Mouse (Mus musculus) hindbrain, embryonic 11.5 days (tissue): Measurements from ENCODE around the gene Macrod1. TPM values are rescaled to one million over a fixed set of nuclear protein-coding genes. Genes with fewer than 3 reads are reported as not detected.

Experiments
- ATAC-seq: fragments of 200-750 bp; cut with Nextera tagmentation; 2 replicates; pipeline ENCODE4 v1.8.0; 2017; ENCODE audit warnings: mild to moderate bottlenecking, moderate TSS enrichment, moderate library complexity; ENCODE audit not compliant: low FRiP score
- DNase-seq: peaks from one replicate; pipeline ENCODE4 v3.0.0-alpha.2; 2015; ENCODE audit warnings: low spot score
- H3K27ac ChIP-seq: fragments of 300-500 bp; sonication (generic); 2 replicates; pipeline ENCODE4 v1.5.1; 2014; ENCODE audit warnings: mild to moderate bottlenecking, low read depth, low read length
- H3K27me3 ChIP-seq: fragments of 300-500 bp; sonication (generic); 2 replicates; pipeline ENCODE4 v1.6.1; 2014; ENCODE audit warnings: mild to moderate bottlenecking, low read length, moderate library complexity, mixed read lengths; ENCODE audit not compliant: control insufficient read depth, insufficient read depth
- H3K36me3 ChIP-seq: fragments of 300-500 bp; sonication (generic); 2 replicates; pipeline ENCODE4 v1.6.1; 2014; ENCODE audit warnings: mild to moderate bottlenecking, low read length, moderate library complexity, mixed read lengths; ENCODE audit not compliant: control insufficient read depth, insufficient read depth
- H3K4me1 ChIP-seq: fragments of 300-500 bp; sonication (generic); replicated peaks from 2 replicates; pipeline ENCODE4 v1.6.1; 2014; ENCODE audit warnings: low read length, mixed read lengths; ENCODE audit not compliant: control insufficient read depth, insufficient read depth
- H3K4me2 ChIP-seq: fragments of 300-500 bp; sonication (generic); replicated peaks from 2 replicates; pipeline ENCODE4 v1.6.1; 2014; ENCODE audit warnings: mild to moderate bottlenecking, low read depth, low read length
- H3K4me3 ChIP-seq: fragments of 300-500 bp; sonication (generic); 2 replicates; pipeline ENCODE4 v1.5.1; 2014; ENCODE audit warnings: low read depth, low read length
- H3K9ac ChIP-seq: fragments of 300-500 bp; sonication (generic); 2 replicates; pipeline ENCODE4 v1.6.1; 2014; ENCODE audit warnings: low read depth, low read length
- H3K9me3 ChIP-seq: fragments of 300-500 bp; sonication (generic); 2 replicates; pipeline ENCODE4 v1.6.1; 2016; ENCODE audit warnings: low read length; ENCODE audit not compliant: control insufficient read depth
- WGBS: fragments of 180-500 bp; shearing (Covaris S2); extraction: QIAGEN DNeasy Blood & Tissue Kit; methylation state at CpG from one replicate; pipeline ENCODE4 v1.1.7; 2014; 5-methylcytosine and 5-hydroxymethylcytosine counted together
- polyA plus RNA-seq: library from polyadenylated mRNA; unstranded; fragments of >200 nt; fragmentation: Nextera tagmentation; extraction: Ambion mirVana; gene quantifications from 2 replicates; pipeline ENCODE4 v1.2.1, GENCODE M21; 2014

Gene Macrod1
- polyA plus RNA-seq, 1 experiment from 2014 or later: 3.1 TPM

DNA sequence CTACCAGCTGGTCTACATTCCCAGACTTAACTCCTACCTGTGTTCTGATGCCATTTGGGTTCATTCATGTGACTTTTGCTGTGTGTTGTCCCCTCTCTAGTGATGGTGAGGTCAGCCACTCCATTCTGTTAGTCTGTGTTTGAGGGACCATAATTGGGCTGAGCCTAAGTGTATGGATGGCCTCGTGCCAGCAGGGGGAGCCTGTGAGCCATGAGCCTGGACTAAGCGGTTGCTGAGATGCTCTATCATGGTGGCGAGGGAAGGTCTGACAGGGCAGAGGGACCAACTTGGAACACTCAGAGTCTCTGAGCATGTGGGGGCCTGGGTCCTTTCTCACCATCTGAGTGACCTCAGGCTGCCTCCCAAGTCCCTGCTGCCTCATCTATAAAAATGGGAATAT, 8.0 kb downstream of the Macrod1 start:
- ATAC-seq (peak; percentile 41; the same call in 1 of the 2 replicates), DNase-seq (peak; percentile 96)
- H3K36me3 ChIP-seq: no peaks in the 10 kb centered on the region; the same call in 1 of the 2 replicates
- no peak overlapping the region for H3K4me3 ChIP-seq
- H3K27ac ChIP-seq: no peak overlapping the region
- peaks cover 34% of the 10 kb centered on the region for H3K4me1 ChIP-seq
- no peak overlapping the region for H3K4me2 ChIP-seq
- 2% methylated on average over 3 of the region's 3 CpGs for WGBS
- H3K27me3 ChIP-seq: peaks cover 2% of the 10 kb centered on the region; the same call in 1 of the 2 replicates
- no peaks in the 10 kb centered on the region for H3K9me3 ChIP-seq
- no peak overlapping the region for H3K9ac ChIP-seq

DNA sequence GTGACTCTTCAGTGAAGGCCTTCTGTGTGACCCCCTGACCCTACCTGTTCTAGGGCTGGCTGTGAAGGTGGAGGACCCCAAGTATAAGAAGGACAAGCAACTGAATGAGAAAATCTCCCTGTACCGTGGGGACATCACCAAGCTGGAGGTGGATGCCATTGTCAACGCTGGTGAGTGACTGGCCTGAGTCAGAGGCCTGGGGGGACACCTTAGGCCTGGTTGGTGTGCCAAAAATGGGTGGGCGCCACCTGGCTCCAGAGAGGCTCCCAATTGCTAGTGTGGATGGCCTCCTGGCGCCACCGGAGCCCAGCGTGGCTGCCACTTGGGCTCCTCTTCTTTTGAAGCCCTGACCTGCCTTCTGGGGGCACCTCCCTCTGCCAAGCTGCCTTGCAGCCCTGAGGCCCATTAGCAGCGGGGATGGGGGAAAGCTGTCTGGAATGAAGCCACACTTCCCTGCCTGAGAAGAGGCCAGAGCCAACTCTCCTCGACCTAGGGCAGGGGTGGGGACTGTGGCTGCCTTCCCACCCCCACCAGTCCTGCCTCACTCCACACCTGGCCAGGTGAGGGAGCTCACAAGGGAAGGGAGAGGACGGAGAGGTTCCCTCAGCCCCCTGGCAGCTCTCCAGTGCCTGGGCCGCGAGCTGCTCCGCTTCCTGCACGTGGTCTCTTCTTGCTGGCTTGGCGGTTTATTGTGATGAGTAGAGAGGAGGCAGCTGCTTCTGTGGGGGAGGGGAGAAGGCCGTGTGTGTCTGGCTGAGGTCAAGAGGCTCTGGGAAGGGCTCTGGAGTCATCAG, 9.6 kb downstream of the Macrod1 start:
- Histone ChIP-seq H3K4me1 (peaks cover 44% of the 10 kb centered on the region), H3K36me3 (no peaks in the 10 kb centered on the region; the same call in 1 of the 2 replicates), H3K9ac (peak overlapping the region; percentile 25), H3K9me3 (no peaks in the 10 kb centered on the region), H3K27me3 (peaks cover 2% of the 10 kb centered on the region; the same call in 1 of the 2 replicates), H3K4me3 (no peak overlapping the region), H3K4me2 (no peak overlapping the region; the same call in 1 of the 2 replicates), H3K27ac (0 out of 2 replicates have a peak overlapping the region, but pooled peaks have one; percentile 13)
- no peak for ATAC-seq
- WGBS: 41% methylated on average over 15 of the region's 15 CpGs
- peak; percentile 70 for DNase-seq

DNA sequence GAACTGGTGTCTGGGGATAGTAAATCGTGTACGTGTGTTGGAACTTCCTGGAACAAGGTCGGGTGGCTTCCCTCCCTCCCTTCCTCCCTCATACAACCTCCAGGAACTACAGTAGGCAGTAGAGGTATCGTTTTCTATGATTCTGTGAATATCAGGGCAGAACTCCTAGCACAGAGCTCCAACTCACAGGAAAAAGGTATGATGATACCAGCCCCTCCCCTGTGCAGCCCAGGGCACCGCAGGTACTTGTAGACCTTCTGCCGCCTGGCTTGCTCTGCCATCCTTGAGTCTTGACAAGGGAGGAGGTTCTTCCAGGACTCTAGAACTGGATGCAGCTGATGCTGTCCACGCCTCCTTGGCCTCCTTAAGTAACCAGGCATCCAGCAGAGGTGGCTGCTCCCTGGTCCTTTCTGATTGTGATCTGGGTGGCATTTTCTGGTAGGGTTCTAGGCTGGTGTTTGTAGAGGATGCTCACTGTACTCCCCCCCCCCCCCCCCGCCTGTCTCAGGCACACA, 10.3 kb downstream of the Macrod1 start:
- Histone ChIP-seq H3K27ac (no peak overlapping the region), H3K4me1 (peaks cover 44% of the 10 kb centered on the region), H3K36me3 (no peaks in the 10 kb centered on the region; the same call in 1 of the 2 replicates), H3K27me3 (peaks cover 2% of the 10 kb centered on the region; the same call in 1 of the 2 replicates), H3K9ac (no peak overlapping the region), H3K4me3 (no peak overlapping the region), H3K9me3 (no peaks in the 10 kb centered on the region), H3K4me2 (no peak overlapping the region)
- 34% methylated on average over 8 of the region's 8 CpGs for WGBS
- ATAC-seq (no peak), DNase-seq (no peak)

DNA sequence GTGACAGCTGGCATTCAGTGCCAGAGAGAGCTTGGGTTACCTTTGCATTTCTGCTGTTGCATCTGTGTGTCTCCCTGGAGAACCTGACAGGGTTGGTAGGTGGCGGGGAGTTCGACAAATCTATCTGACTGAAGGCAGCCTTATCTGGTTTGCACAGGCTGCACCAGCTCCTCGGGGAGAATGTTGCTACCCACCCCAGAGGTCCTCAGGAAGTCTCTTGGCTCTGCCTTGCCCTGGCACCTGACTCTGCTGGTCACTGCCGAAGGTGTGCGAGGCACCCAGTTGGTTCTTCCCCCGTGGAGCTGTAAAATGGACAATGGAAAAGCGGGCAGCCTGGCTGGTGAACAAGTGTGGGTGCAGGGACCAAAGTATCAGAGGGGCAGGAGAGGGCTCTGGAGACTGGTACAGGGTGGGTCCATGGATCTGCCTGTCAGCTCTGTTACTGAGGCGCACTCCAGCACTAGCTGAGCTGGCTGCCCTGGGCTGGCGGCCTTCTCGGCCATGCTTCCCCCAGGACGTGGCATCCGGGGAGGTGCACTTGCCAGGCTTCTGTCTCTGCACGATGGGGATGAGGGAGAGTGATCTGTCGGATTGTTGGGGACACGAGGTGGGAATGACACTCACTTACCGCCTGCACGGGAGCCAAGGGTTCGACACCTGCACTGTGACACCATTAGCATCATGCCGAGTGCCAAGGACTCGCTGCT, 10.9 kb downstream of the Macrod1 start:
- 0 out of 2 replicates have a peak overlapping the region, but pooled peaks have one; percentile 23 for H3K9ac ChIP-seq
- H3K36me3 ChIP-seq: no peaks in the 10 kb centered on the region; the same call in 1 of the 2 replicates
- no peak for DNase-seq
- H3K27ac ChIP-seq: no peak overlapping the region
- ATAC-seq: no peak
- no peak overlapping the region for H3K4me3 ChIP-seq
- 56% methylated on average over 20 of the region's 20 CpGs for WGBS
- H3K9me3 ChIP-seq: no peaks in the 10 kb centered on the region
- peaks cover 5% of the 10 kb centered on the region for H3K27me3 ChIP-seq
- peaks cover 44% of the 10 kb centered on the region for H3K4me1 ChIP-seq
- no peak overlapping the region for H3K4me2 ChIP-seq

DNA sequence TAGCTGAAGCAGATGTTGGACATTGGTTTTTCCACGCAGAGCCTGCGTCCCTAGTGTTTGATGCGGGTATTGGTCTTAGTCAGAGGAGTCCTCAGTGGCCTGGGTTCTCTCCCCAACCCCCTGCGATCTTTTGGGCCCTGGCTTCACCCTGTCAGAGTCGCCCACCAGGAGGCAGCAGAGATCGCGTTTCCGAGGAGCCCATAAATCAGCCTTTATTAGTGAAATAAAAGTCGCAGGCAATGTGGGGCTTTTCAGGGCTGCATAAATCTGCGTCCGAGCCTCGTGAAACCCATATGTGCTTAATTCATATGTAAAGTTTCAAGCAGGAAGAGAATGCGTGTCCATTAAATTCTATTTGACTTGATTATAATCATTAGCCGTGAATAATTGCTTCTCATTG, 11.5 kb downstream of the Macrod1 start:
- H3K27ac ChIP-seq: no peak overlapping the region
- peak; percentile 44 for ATAC-seq
- no peak overlapping the region for H3K9ac ChIP-seq
- no peaks in the 10 kb centered on the region; the same call in 1 of the 2 replicates for H3K36me3 ChIP-seq
- no peak overlapping the region for H3K4me2 ChIP-seq
- peaks cover 44% of the 10 kb centered on the region for H3K4me1 ChIP-seq
- peak; percentile 92 for DNase-seq
- 5% methylated on average over 14 of the region's 14 CpGs for WGBS
- H3K9me3 ChIP-seq: no peaks in the 10 kb centered on the region
- peaks cover 9% of the 10 kb centered on the region for H3K27me3 ChIP-seq
- no peak overlapping the region for H3K4me3 ChIP-seq

DNA sequence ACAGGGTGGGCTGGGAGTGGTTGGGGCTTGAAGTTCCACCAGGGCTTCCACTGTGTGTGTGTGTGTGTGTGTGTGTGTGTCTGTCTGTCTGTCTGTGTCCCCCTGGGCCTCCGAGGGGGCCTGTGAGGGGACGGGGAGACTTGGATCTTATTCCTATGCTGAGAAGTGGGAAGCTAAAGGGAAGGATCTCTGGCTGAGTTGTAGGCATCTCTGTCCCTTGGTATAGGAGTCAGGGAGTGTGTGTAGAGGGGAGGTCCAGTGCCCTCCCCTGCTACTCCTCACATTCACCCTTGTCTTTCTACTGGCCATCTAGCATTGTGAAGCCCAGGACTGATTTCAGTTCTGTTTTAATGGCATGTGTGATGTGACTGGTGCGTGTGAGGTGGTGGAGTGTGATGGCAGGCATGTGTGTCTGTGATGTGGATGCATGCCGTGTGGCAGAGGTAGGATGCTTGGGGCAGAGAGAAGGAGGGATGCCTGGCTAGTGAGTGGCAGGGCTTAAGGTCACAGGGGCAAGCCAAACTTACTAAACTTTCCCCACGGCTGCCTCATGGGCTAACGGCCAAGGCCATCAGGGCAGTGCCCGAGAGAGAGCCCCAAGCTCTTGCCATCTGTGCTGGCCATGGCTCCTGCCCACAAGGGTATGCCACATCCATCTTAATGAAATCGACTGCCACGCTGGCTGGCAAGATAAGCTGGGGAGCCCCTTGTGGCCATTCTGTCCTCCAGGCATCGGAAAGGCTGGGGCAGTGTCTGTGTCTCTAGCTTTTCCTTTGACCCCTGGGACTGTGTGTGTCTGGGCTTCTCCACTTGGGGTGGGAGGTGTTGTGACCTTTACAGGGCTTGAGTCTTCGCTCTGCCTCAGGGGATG, 12.3 kb downstream of the Macrod1 start:
- Histone ChIP-seq H3K4me2 (no peak overlapping the region), H3K4me3 (no peak overlapping the region), H3K9me3 (no peaks in the 10 kb centered on the region), H3K36me3 (no peaks in the 10 kb centered on the region; the same call in 1 of the 2 replicates), H3K9ac (0 out of 2 replicates have a peak overlapping the region, but pooled peaks have one; percentile 7), H3K4me1 (peaks cover 44% of the 10 kb centered on the region), H3K27ac (peak overlapping the region; percentile 62), H3K27me3 (peaks cover 9% of the 10 kb centered on the region)
- DNase-seq (peak; percentile 52), ATAC-seq (0 out of 2 replicates have a peak, but pooled peaks have one; percentile 3)
- 43% methylated on average over 11 of the region's 11 CpGs for WGBS

DNA sequence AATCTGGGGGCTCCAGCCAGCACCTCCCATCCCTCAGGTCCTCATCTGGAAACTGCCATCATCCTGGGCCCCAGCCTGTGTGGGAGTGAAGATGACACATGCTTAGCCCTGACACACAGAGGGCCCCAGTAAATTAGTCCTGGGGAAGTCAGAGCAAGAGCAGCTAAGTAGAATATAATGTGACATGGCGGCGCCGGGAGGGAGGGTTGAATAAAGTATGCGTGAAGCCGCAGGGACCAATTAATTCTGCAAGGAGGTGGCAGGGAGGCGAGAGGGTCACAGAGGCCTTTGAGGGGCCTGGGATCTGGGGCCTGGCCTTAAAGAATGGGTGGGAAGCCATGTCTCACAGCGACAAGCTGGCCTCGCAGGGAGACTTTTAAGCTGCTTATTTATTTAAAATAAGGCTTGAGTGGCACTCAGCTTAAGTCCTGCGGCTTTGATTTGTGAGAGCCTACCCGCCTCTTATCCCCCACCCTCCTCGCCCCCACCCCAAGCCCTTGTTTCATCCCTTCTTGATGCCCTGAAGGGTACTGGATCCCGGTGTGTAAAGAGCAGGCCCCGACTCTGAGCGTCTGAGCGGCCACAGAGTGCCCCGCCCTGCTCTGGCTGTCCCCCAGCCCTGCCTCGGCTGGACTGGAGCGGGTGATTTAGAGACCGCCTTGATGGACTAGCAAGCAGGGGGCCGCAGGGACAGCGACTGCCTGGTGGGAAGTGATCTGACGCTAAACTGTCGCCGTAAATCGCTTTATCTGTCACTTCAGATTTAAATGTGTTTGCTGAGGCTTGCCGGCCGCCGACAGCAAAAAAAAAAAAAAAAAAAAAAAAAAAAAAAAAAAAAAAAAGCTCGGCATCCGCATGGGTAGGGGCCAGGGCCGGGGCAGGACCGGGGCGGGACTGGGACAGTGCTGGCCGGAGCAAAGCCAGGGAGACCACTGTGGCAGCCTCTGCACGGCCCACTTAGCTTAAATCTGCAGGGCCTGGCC, 13.5 kb downstream of the Macrod1 start:
- DNase-seq (peak; percentile 65), ATAC-seq (peak; percentile 25; the same call in 1 of the 2 replicates)
- Histone ChIP-seq H3K36me3 (no peaks in the 10 kb centered on the region; the same call in 1 of the 2 replicates), H3K9me3 (no peaks in the 10 kb centered on the region), H3K4me1 (peaks cover 44% of the 10 kb centered on the region), H3K9ac (no peak overlapping the region), H3K4me3 (no peak overlapping the region), H3K4me2 (peak overlapping the region; percentile 20; the same call in 1 of the 2 replicates), H3K27ac (peak overlapping the region; percentile 62), H3K27me3 (peaks cover 12% of the 10 kb centered on the region)
- 3% methylated on average over 31 of the region's 35 CpGs for WGBS
